Mouse (Mus musculus) hindbrain, embryonic 12.5 days (tissue): ENCODE measurements around the gene Tm9sf2. TPM values are rescaled to one million over a fixed set of nuclear protein-coding genes. Genes with fewer than 3 reads are reported as not detected.

ENCODE experiments used
- ATAC-seq: fragments of 200-750 bp; cut with Nextera tagmentation; 2 replicates; pipeline ENCODE4 v1.8.0; 2017; ENCODE audit warnings: moderate TSS enrichment; ENCODE audit not compliant: low FRiP score
- H3K27ac ChIP-seq: fragments of 300-500 bp; sonication (generic); 2 replicates; pipeline ENCODE4 v1.5.1; 2016; ENCODE audit warnings: mild to moderate bottlenecking
- H3K27me3 ChIP-seq: fragments of 300-500 bp; sonication (generic); 2 replicates; pipeline ENCODE4 v1.6.1; 2016; ENCODE audit warnings: mild to moderate bottlenecking
- H3K36me3 ChIP-seq: fragments of 300-500 bp; sonication (generic); 2 replicates; pipeline ENCODE4 v1.6.1; 2016; ENCODE audit warnings: mild to moderate bottlenecking
- H3K4me1 ChIP-seq: fragments of 300-500 bp; sonication (generic); 2 replicates; pipeline ENCODE4 v1.6.1; 2016
- H3K4me2 ChIP-seq: fragments of 300-500 bp; sonication (generic); replicated peaks from 2 replicates; pipeline ENCODE4 v1.6.1; 2016; ENCODE audit warnings: mild to moderate bottlenecking
- H3K4me3 ChIP-seq: fragments of 300-500 bp; sonication (generic); 2 replicates; pipeline ENCODE4 v1.5.1; 2016; ENCODE audit warnings: mild to moderate bottlenecking
- H3K9ac ChIP-seq: fragments of 300-500 bp; sonication (generic); 2 replicates; pipeline ENCODE4 v1.6.1; 2016; ENCODE audit warnings: mild to moderate bottlenecking, moderate library complexity
- H3K9me3 ChIP-seq: fragments of 300-500 bp; sonication (generic); replicated peaks from 2 replicates; pipeline ENCODE4 v1.6.1; 2016; ENCODE audit warnings: mild to moderate bottlenecking
- WGBS: fragments of 180-500 bp; shearing (Covaris S2); methylation state at CpG from one replicate; pipeline ENCODE4 v1.1.7; 2016; 5-methylcytosine and 5-hydroxymethylcytosine counted together
- polyA plus RNA-seq: library from polyadenylated mRNA; unstranded; fragments of >200 nt; fragmentation: Nextera tagmentation; extraction: Ambion mirVana; gene quantifications from 2 replicates; pipeline ENCODE4 v1.2.1, GENCODE M21; 2016

The Tm9sf2 gene
- polyA plus RNA-seq, 1 experiment from 2014 or later = 134 TPM

DNA sequence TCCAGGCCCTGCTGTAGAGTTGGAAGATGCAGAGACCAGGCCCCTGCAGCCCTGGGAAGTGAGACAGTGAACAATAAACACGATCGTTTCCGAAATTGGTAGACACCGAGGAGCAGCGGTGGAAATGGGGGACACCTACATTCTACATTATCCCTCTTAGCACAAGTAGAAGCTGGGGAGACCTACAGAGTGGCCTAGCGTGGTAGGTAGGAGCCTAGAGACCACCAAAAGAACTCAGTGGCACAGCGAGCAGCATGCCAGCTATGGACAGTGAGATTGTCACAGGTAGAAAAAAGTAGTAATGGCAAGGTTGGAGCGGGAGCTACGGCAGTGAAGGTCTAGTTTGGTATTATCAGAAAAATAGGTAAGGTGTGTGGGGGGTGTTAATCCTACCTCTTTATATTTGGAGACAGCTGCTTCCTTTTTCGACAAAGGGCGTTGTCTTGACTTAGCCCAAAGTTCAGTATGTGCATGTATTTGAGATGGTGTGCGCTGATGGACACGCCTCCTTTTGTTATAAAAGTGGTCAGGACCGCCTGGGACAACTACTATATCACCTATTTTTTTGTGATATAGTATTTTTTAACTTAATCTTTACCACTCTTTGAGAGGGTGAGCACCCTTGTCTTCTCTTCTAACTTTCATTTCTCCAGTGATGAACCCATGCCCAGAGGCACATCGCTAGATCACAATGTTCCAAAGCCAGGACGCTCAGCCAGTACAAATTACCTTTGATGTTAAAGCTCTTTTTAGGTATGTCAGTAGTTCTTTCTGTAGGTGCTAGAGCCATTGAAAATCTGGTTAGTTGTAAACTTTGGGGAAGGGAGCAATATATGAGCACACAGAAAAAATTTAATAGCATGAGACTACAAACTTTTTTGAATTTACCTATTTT is 1.2 kb upstream of the Tm9sf2 start:
- H3K9me3 ChIP-seq = no peaks in the 10 kb centered on the region
- no peaks in the 10 kb centered on the region for H3K27me3 ChIP-seq
- H3K36me3 ChIP-seq = no peaks in the 10 kb centered on the region
- H3K4me2 ChIP-seq = peak overlapping the region; percentile 76
- ATAC-seq = peak; percentile 4; the same call in 1 of the 2 replicates
- peak overlapping the region; percentile 57 for H3K9ac ChIP-seq
- peak overlapping the region; percentile 90 for H3K27ac ChIP-seq
- 69% methylated on average over 16 of the region's 16 CpGs for WGBS
- peaks cover 32% of the 10 kb centered on the region for H3K4me1 ChIP-seq
- H3K4me3 ChIP-seq = peak overlapping the region; percentile 100

DNA sequence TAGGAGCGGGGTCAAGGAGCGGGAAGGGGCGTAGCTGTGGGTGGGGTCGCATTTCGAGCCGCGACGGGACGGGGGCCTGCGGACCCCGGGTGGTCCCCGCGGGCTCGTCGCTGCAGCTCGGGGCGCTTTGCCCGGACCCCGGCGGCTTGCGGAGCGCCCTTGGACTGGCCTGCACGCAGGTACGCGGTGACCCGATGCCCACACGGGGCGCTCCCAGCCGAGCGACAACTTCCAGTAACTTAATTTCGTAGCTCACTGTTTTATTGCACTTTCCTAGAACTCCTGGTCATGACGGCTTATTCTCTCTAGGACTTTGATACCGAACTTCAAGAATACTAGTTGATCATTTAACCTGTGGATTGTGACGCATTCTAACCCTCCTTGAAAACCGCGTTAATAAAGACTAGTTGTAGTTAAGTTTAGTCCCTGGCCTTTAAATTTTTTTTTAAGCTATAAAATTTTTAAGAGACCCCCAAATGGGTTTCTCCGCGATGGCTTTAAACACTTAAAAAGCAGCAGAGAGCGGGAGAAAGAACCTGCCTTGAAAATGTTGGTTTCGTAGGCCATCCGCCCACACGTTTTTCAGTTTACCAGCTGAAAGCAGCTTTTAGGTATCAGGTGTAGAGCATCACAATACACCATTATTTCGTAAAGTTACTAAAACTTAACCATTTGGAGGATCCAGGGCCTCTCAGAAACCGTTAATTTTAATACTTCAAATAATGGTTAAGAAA is 810 bp downstream of the Tm9sf2 start:
- WGBS = 6% methylated on average over 36 of the region's 44 CpGs
- peak; percentile 35; the same call in 1 of the 2 replicates for ATAC-seq
- peak overlapping the region; percentile 98 for H3K9ac ChIP-seq
- H3K27ac ChIP-seq = peak overlapping the region; percentile 94
- peak overlapping the region; percentile 100 for H3K4me3 ChIP-seq
- H3K4me2 ChIP-seq = peak overlapping the region; percentile 76
- H3K27me3 ChIP-seq = no peaks in the 10 kb centered on the region
- H3K9me3 ChIP-seq = no peaks in the 10 kb centered on the region
- peaks cover 32% of the 10 kb centered on the region for H3K4me1 ChIP-seq
- 0 out of 2 replicates have a peak, but pooled peaks cover 5% of the 10 kb centered on the region for H3K36me3 ChIP-seq

DNA sequence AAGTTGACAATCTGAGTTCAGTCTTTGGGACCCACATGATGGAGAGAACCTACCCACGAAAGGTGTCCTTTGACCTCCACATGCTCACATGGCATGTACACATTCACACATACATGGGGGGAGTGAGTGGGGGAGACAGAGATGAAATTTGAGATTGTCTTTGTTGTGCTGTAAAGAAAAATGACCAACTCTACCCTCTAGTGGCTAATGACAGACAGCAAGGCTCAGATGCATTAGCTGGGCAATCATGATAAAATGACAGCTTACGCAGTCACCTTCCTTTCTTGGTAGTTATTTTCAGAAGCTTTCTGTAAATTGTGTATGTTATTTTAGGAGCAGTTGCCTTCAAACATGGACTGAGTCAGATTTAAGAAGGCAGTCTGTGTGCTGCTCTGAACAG is 4.8 kb downstream of the Tm9sf2 start:
- 87% methylated on average over 2 of the region's 2 CpGs for WGBS
- H3K27me3 ChIP-seq = no peaks in the 10 kb centered on the region
- ATAC-seq = no peak
- no peak overlapping the region for H3K9ac ChIP-seq
- no peak overlapping the region for H3K27ac ChIP-seq
- no peak overlapping the region for H3K4me3 ChIP-seq
- H3K36me3 ChIP-seq = 0 out of 2 replicates have a peak, but pooled peaks cover 5% of the 10 kb centered on the region
- H3K4me2 ChIP-seq = no peak overlapping the region
- H3K9me3 ChIP-seq = no peaks in the 10 kb centered on the region
- peaks cover 19% of the 10 kb centered on the region for H3K4me1 ChIP-seq

DNA sequence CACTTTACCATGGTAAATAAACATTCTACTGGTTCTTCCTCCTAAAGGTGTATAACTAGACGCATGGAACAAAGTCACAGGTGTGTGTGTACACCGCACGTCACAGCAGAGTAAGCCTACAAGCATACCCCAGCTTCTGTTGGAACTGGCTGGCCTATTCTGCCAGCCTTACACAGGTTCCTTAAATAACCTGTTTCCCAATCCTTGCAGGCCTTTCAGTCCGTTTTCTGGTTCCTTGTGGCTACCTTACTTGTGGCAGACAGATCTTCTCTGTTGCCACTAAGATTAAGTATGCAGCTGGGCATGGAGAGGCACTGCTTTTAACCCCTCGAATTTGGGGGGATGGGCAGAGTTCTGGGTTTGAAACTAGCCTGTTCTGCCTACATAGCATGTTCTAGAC is 5.5 kb downstream of the Tm9sf2 start:
- 0 out of 2 replicates have a peak, but pooled peaks cover 5% of the 10 kb centered on the region for H3K36me3 ChIP-seq
- no peak for ATAC-seq
- H3K4me1 ChIP-seq = peaks cover 19% of the 10 kb centered on the region
- H3K9ac ChIP-seq = no peak overlapping the region
- H3K4me3 ChIP-seq = no peak overlapping the region
- H3K4me2 ChIP-seq = no peak overlapping the region
- H3K27me3 ChIP-seq = no peaks in the 10 kb centered on the region
- 93% methylated on average over 5 of the region's 5 CpGs for WGBS
- H3K9me3 ChIP-seq = no peaks in the 10 kb centered on the region
- H3K27ac ChIP-seq = no peak overlapping the region

DNA sequence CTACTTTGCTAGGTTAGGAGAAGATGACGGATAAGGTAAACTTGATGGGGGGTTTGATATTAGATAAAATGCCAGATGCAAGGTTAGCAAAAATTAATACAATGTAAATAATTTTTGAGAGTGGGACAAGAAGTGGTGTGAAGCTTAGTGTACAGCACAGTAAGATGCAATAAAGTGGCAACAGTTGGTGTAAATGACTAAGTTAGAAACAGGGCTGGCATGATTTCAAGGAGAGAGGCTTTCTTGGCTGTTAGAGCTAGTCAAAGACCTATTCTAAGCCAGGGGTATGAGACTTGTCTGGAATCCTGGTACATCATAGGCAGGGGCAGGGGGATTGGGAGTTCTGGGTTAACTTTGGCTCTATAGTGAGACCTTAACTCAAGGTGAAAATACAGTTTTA is 9.4 kb downstream of the Tm9sf2 start:
- Histone ChIP-seq H3K36me3 (0 out of 2 replicates have a peak, but pooled peaks cover 4% of the 10 kb centered on the region), H3K4me1 (no peaks in the 10 kb centered on the region), H3K4me3 (no peak overlapping the region), H3K4me2 (no peak overlapping the region), H3K9ac (no peak overlapping the region), H3K9me3 (no peaks in the 10 kb centered on the region), H3K27me3 (no peaks in the 10 kb centered on the region), H3K27ac (no peak overlapping the region)
- WGBS = 94% methylated on average over 1 of the region's 1 CpGs
- ATAC-seq = no peak

DNA sequence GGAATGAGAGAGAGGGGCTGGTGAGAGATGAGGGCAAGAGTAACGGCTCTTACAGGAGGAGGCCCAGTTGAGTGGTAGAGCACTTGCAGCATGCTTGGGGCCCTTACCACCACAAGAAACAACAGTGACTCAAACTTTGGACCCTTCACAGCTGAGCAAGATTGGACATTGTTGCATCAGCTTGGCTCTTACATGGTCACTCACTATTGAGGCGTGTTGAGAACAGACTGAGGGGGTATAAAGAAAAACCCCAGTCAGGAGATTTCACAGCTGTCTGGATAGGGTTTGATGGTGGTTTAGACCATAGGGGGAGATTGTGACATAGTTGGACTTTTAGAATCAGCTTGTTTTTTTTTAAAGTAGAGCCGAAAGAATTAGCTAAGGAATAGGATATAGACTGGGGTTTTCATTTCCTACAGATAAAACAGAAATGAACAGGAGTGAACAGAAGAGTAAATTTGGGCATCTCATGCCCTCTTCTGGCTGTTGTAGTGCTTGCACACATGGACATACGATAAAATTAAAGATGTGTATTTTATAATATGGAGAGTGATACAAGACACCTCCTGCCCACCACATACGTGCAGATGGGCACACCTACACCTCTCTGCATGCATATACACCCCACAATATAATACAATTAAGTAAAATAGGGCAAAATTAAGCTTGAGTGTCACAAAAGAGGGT is 23.4 kb downstream of the Tm9sf2 start:
- no peak for ATAC-seq
- Histone ChIP-seq H3K9ac (no peak overlapping the region), H3K9me3 (no peaks in the 10 kb centered on the region), H3K4me1 (no peaks in the 10 kb centered on the region), H3K27ac (no peak overlapping the region), H3K27me3 (no peaks in the 10 kb centered on the region), H3K4me3 (no peak overlapping the region), H3K36me3 (peaks cover 27% of the 10 kb centered on the region), H3K4me2 (no peak overlapping the region)
- 84% methylated on average over 5 of the region's 5 CpGs for WGBS

DNA sequence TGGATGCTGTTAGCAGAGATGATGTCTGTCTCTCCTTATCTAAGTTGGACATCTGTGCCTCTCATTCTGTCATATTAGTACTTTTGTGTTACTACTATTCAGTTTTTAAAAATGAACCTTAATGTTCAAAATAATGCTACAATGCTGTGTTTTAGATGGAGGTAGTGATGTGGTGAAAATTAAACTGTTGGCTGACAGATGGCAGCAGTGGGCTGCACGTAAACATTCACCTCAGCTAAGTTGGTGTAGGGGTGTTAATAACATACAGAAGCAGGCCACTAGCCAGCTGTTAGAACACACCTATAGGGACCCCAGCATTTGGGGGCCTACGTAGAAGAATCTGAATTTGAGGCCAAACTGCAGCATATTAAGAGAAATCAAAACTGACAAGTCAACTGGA is 24.8 kb downstream of the Tm9sf2 start:
- Histone ChIP-seq H3K4me3 (no peak overlapping the region), H3K9ac (no peak overlapping the region), H3K9me3 (no peaks in the 10 kb centered on the region), H3K27me3 (no peaks in the 10 kb centered on the region), H3K27ac (no peak overlapping the region), H3K36me3 (peaks cover 23% of the 10 kb centered on the region), H3K4me2 (no peak overlapping the region), H3K4me1 (no peaks in the 10 kb centered on the region)
- WGBS = 89% methylated on average over 2 of the region's 2 CpGs
- no peak for ATAC-seq

DNA sequence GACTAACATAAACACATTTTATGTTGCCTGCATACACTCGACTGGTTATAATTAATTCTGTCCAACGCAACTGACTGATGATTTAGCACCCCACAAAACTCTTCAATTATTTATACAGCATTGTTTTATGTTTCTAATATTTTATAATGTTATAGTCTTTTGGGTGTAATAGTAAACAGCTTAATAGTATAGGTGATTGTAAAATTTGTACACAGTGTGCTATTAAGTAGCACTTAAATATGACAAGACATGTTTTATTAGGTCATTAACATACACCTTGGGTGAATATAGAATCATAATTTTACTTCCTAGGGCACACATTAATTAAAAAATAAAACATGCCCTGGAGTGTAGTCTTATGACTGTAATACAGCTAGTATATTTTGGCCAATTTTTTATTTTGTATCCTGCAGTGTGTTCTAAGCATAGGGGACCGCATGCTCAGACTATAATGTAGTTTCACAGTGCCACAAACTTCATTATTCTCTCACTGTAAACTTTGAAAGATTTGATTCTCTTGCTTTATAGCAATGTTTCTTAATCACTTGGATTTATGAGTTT is 29.6 kb downstream of the Tm9sf2 start:
- 93% methylated on average over 3 of the region's 3 CpGs for WGBS
- no peak for ATAC-seq

DNA sequence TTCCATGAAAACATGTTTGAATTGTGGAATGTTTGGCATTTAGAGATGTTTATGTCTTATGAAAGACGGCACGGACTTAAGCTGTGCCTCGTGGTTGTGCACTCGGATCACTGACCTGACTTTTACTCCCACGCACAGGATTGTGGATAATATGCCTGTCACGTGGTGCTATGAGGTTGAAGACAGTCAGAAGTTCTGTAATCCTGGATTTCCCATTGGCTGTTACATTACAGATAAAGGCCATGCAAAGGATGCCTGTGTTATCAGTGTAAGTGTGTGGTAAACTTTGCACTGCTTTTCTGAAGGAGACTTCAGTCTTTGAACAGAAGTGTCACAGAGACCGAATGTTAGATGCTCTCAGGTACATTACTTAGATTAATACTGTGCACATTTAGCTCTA is 30.4 kb downstream of the Tm9sf2 start:
- H3K4me3 ChIP-seq = no peak overlapping the region
- no peaks in the 10 kb centered on the region for H3K4me1 ChIP-seq
- no peaks in the 10 kb centered on the region for H3K27me3 ChIP-seq
- no peak for ATAC-seq
- H3K9me3 ChIP-seq = no peaks in the 10 kb centered on the region
- H3K4me2 ChIP-seq = no peak overlapping the region
- no peak overlapping the region for H3K9ac ChIP-seq
- 95% methylated on average over 7 of the region's 7 CpGs for WGBS
- no peak overlapping the region for H3K27ac ChIP-seq
- peaks cover 44% of the 10 kb centered on the region for H3K36me3 ChIP-seq

More for the DNA sequence above, 29.6 kb downstream of the Tm9sf2 start:
- Histone ChIP-seq H3K4me2 (no peak overlapping the region), H3K27me3 (no peaks in the 10 kb centered on the region), H3K4me3 (no peak overlapping the region), H3K27ac (no peak overlapping the region), H3K4me1 (no peaks in the 10 kb centered on the region), H3K9me3 (no peaks in the 10 kb centered on the region), H3K36me3 (peaks cover 39% of the 10 kb centered on the region), H3K9ac (no peak overlapping the region)

DNA sequence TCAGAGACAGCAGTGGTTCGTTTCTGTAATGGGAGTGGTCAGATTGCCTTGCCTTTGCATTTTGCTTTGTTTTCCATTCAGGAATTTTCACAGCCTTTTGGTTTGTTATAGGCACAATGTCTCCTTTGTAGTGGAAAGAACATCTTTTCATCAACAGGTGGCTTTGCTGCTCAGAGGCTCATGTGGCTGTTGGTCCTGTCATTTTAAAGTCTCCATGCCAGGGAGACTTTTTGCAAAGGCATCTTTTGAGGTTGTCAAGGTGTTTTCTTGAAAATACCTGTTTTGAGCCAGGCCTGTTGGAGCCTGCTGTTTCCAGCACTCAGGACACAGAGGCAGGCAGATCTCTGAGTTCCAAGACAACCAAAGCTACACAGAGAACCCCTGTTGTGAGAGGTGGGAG is 33.3 kb downstream of the Tm9sf2 start:
- Histone ChIP-seq H3K4me1 (no peaks in the 10 kb centered on the region), H3K4me3 (no peak overlapping the region), H3K27me3 (no peaks in the 10 kb centered on the region), H3K9me3 (no peaks in the 10 kb centered on the region), H3K9ac (no peak overlapping the region), H3K36me3 (peaks cover 61% of the 10 kb centered on the region), H3K27ac (no peak overlapping the region), H3K4me2 (no peak overlapping the region)
- 57% methylated on average over 1 of the region's 1 CpGs for WGBS
- no peak for ATAC-seq

DNA sequence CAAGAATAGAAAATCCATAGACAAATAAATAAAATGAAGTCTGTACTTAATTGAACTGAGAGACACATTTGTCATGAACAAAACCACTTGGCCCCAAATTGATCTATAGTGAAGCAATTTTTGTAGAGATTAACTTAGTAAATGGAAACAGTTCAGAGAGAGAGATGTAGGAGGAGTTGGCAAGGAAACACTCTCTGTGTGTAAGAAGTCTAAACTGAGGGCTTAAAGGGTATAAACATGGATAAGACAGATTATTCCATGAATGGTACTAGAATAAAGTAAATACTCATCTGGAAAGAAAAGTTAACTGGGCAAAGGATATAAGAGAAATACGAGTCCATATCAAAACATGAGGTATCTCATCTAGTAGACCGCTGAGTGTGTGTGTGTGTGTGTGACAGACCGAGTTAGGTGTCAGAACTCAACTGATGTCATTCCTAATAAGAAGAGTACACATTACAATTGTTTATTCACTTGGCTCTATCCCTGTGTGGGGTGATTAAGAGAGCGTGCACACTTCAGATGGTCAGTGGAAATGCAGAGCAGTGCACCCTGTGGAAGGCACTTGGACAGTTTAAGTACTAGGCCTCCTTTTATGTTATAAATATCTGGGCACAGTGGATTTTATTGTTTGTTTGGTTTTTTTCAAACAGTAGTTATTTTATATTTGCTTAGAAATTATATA is 36.9 kb downstream of the Tm9sf2 start:
- Histone ChIP-seq H3K4me2 (no peak overlapping the region), H3K4me3 (no peak overlapping the region)
- 93% methylated on average over 4 of the region's 4 CpGs for WGBS

More for the DNA sequence above, 36.9 kb downstream of the Tm9sf2 start:
- H3K27me3 ChIP-seq = no peaks in the 10 kb centered on the region
- H3K9me3 ChIP-seq = no peaks in the 10 kb centered on the region
- no peak overlapping the region for H3K27ac ChIP-seq
- peaks cover 79% of the 10 kb centered on the region for H3K36me3 ChIP-seq
- no peaks in the 10 kb centered on the region for H3K4me1 ChIP-seq
- ATAC-seq = no peak
- no peak overlapping the region for H3K9ac ChIP-seq
